Comparison of ENCODE assay signal across 8 mouse cellular contexts in genomic region chr16:91689791-91690190, GRCm38 (mm10). TPM values are rescaled to one million over a fixed set of nuclear protein-coding genes. Genes with fewer than 3 reads are reported as not detected.
DNase-seq lines count a peak whose midpoint lies in the region; ATAC-seq and TF ChIP-seq lines count a peak whose summit lies in the region.

No protein-coding gene starts in this region.

- intact Hi-C loops in gastrocnemius, postnatal 36 days (cut with DNase I): loop anchor here (5.0 kb wide), 2 partner anchors 42 to 228 kb away; partner anchors contain the start of genes Gart and Son

- peaks cover 21% of the 10 kb centered on the region for H3K4me1 ChIP-seq in kidney, embryonic 15.5 days
- peaks cover 6 to 12% of the 10 kb centered on the region in 2 experiments; a peak in 3 of 4 replicates for H3K4me1 ChIP-seq in MEL (ENCODE audit: control insufficient read depth in 1 of 2, insufficient read depth in 2 of 2, low read length in 2 of 2)
- peaks cover 56% of the 10 kb centered on the region for H3K4me1 ChIP-seq in erythroblast, embryonic 14.5 days (ENCODE audit: control insufficient read depth)
- peaks cover 3% of the 10 kb centered on the region; the same call in 1 of the 2 replicates for H3K4me1 ChIP-seq in midbrain, embryonic 11.5 days (ENCODE audit: control insufficient read depth, insufficient read depth, low read length)

- WGBS in kidney, embryonic 15.5 days: 51% methylated on average over 7 of the region's 7 CpGs
- 44% methylated on average over 7 of the region's 7 CpGs for WGBS in midbrain, embryonic 11.5 days

- H3K4me2 ChIP-seq in kidney, embryonic 15.5 days: peak overlapping the region; percentile 84; the same call in 1 of the 2 replicates
- H3K4me2 ChIP-seq in midbrain, embryonic 11.5 days: no peak overlapping the region; the same call in 1 of the 2 replicates

- H3K27me3 ChIP-seq in kidney, embryonic 15.5 days: no peaks in the 10 kb centered on the region
- no peaks in the 10 kb centered on the region for H3K27me3 ChIP-seq in MEL (ENCODE audit: control insufficient read depth in 1 of 2, insufficient read depth in 2 of 2, low read length in 2 of 2)
- H3K27me3 ChIP-seq in erythroblast, embryonic 14.5 days (ENCODE audit: control insufficient read depth): no peaks in the 10 kb centered on the region
- H3K27me3 ChIP-seq in midbrain, embryonic 11.5 days (ENCODE audit: control insufficient read depth, insufficient read depth, low read length): no peaks in the 10 kb centered on the region

- TF ChIP-seq CTCF in MEL (IDR thresholded peaks at IDR 0.05 in 2 of 3, conservative IDR thresholded peaks at IDR 0.05 in 1 of 3; ENCODE audit: control insufficient read depth in 1 of 3, insufficient read depth in 1 of 3, low read depth in 2 of 3, low read length in 3 of 3, poor library complexity in 1 of 3, severe bottlenecking in 1 of 3): no peak

- no peak for TF ChIP-seq RAD21 in MEL (IDR thresholded peaks at IDR 0.05; ENCODE audit: low read depth, low read length)

- TF ChIP-seq EP300 in MEL (IDR thresholded peaks at IDR 0.05; ENCODE audit: low read depth in 1 of 2, low read length in 2 of 2): peak in 1 of 2 experiments; percentile 49; a peak in 2 of 4 replicates

- peaks cover 20% of the 10 kb centered on the region for H3K36me3 ChIP-seq in kidney, embryonic 15.5 days
- peaks cover 8 to 21% of the 10 kb centered on the region in 2 experiments for H3K36me3 ChIP-seq in MEL (ENCODE audit: control insufficient read depth in 1 of 2, insufficient read depth in 2 of 2, low read length in 2 of 2)
- H3K36me3 ChIP-seq in erythroblast, embryonic 14.5 days (ENCODE audit: control insufficient read depth): peaks cover 63% of the 10 kb centered on the region
- H3K36me3 ChIP-seq in midbrain, embryonic 11.5 days (ENCODE audit: control insufficient read depth, insufficient read depth, low read length): no peaks in the 10 kb centered on the region; the same call in none of the 2 replicates

- no peak for TF ChIP-seq POLR2A in MEL (IDR thresholded peaks at IDR 0.05; ENCODE audit: control insufficient read depth in 1 of 2, insufficient read depth in 1 of 2, low read depth in 1 of 2, low read length in 2 of 2, poor library complexity in 1 of 2)

- no peak for ATAC-seq in kidney, embryonic 15.5 days (replicated peaks; ENCODE audit: low FRiP score)
- ATAC-seq in midbrain, embryonic 11.5 days (ENCODE audit: low FRiP score): no peak

- no peak overlapping the region for H3K9ac ChIP-seq in kidney, embryonic 15.5 days
- peak overlapping the region; percentile 99 for H3K9ac ChIP-seq in MEL (ENCODE audit: control insufficient read depth, low read depth, low read length, poor library complexity, severe bottlenecking)
- H3K9ac ChIP-seq in midbrain, embryonic 11.5 days (ENCODE audit: low read length): 0 out of 2 replicates have a peak overlapping the region, but pooled peaks have one; percentile 4

- no peaks in the 10 kb centered on the region for H3K9me3 ChIP-seq in kidney, embryonic 15.5 days (replicated peaks)
- no peaks in the 10 kb centered on the region for H3K9me3 ChIP-seq in MEL (replicated peaks; ENCODE audit: insufficient read depth, low read length)
- H3K9me3 ChIP-seq in erythroblast, embryonic 14.5 days (ENCODE audit: control insufficient read depth, low read length): no peaks in the 10 kb centered on the region
- no peaks in the 10 kb centered on the region for H3K9me3 ChIP-seq in midbrain, embryonic 11.5 days (ENCODE audit: control insufficient read depth, low read length)

- H3K4me3 ChIP-seq in kidney, embryonic 15.5 days (replicated peaks): no peak overlapping the region; the same call in 1 of the 2 replicates
- peak overlapping the region in 1 of 2 experiments; percentile 35; a peak in 3 of 4 replicates for H3K4me3 ChIP-seq in MEL (ENCODE audit: control insufficient read depth in 1 of 2, insufficient read depth in 1 of 2, low read depth in 2 of 2, low read length in 2 of 2)
- H3K4me3 ChIP-seq in erythroblast, embryonic 14.5 days (replicated peaks): peak overlapping the region; percentile 97
- H3K4me3 ChIP-seq in midbrain, embryonic 11.5 days (ENCODE audit: low read depth, low read length): no peak overlapping the region

- H3K79me2 ChIP-seq in MEL (ENCODE audit: control insufficient read depth, insufficient read depth, low read length, poor library complexity): peaks cover 20% of the 10 kb centered on the region

- H3K27ac ChIP-seq in kidney, embryonic 15.5 days: no peak overlapping the region
- H3K27ac ChIP-seq in MEL (ENCODE audit: control insufficient read depth, low read depth, low read length): peak overlapping the region; percentile 43
- no peak overlapping the region for H3K27ac ChIP-seq in midbrain, embryonic 11.5 days (ENCODE audit: low read depth, low read length)

- DNase-seq in kidney, postnatal 25 days: no peak
- DNase-seq in MEL (ENCODE audit: low read depth, low spot score): peak; percentile 67
- peak; percentile 80 for DNase-seq in midbrain, embryonic 11.5 days (ENCODE audit: low spot score, missing footprints)
- DNase-seq in adrenal gland, postnatal 10 days: no peak
- DNase-seq in gastrocnemius, adult 18-20 months (ENCODE audit: low spot score): no peak
- no peak for DNase-seq in gastrocnemius, postnatal 36 days

TF ChIP-seq in MEL, 35 proteins besides CTCF, POLR2A, EP300 and RAD21:
- TF ChIP-seq TAL1 (IDR thresholded peaks at IDR 0.05; ENCODE audit: low read length) (peak; percentile 80), TCF12 (IDR thresholded peaks at IDR 0.05; ENCODE audit: low read depth, low read length) (peak; percentile 41; the same call in 1 of the 2 replicates), ETS1 (IDR thresholded peaks at IDR 0.05; ENCODE audit: low read depth, low read length) (0 out of 2 replicates have a peak, but pooled peaks have one; percentile 21), NRF1 (IDR thresholded peaks at IDR 0.05; ENCODE audit: insufficient read depth, low read depth, low read length, poor library complexity, severe bottlenecking) (no peak), USF1 (IDR thresholded peaks at IDR 0.05; ENCODE audit: low read depth, low read length) (no peak), GATA1 (IDR thresholded peaks at IDR 0.05; ENCODE audit: low read depth, low read length) (peak; percentile 64), MAFK (IDR thresholded peaks at IDR 0.05; ENCODE audit: borderline replicate concordance, low read depth, low read length) (no peak)

RNA-seq across cellular contexts. Expression of gene Donson, which starts 1.2 kb away (rescaled TPM):
- polyA plus RNA-seq in kidney, embryonic 15.5 days (2015; fragmentation: Nextera tagmentation; extraction: Ambion mirVana): 21.0 and 21.8 TPM in 2 replicates
- total RNA-seq in MEL (2012; rRNA removed): 25.4 and 25.7 TPM in 2 replicates
- polyA plus RNA-seq in MEL (2012; ENCODE audit: insufficient read depth in 1 of 2, insufficient read length in 2 of 2, low read depth in 1 of 2, low replicate concordance in 2 of 2, missing spikeins in 1 of 2): 10 to 100 TPM in 1 of 2 experiments, not detected in 1; 33.9 TPM
- 6.7 and 6.9 TPM in 2 replicates for polyA plus RNA-seq in erythroblast, embryonic 14.5 days (2012)
- 38.0 and 39.2 TPM in 2 replicates for polyA plus RNA-seq in midbrain, embryonic 11.5 days (2014; fragmentation: Nextera tagmentation; extraction: Ambion mirVana)
- 10 to 100 TPM in 1 of 2 experiments, 1 to 10 TPM in 1; 8.4 to 11.6 TPM for total RNA-seq in adrenal gland, postnatal 10 days (2021)
- total RNA-seq in gastrocnemius, adult 18-20 months (2021): 1 to 10 TPM; 1.1 TPM
- 1 to 10 TPM; 1.2 to 1.5 TPM for total RNA-seq in gastrocnemius, postnatal 36 days (2021)

RNA-seq across cellular contexts. Expression of gene Cryzl1, which starts 39.0 kb away (rescaled TPM):
- polyA plus RNA-seq in kidney, embryonic 15.5 days (2015; fragmentation: Nextera tagmentation; extraction: Ambion mirVana): 68.8 and 87.6 TPM in 2 replicates
- 20.2 and 23.8 TPM in 2 replicates for total RNA-seq in MEL (2012; rRNA removed)
- polyA plus RNA-seq in MEL (2012; ENCODE audit: insufficient read depth in 1 of 2, insufficient read length in 2 of 2, low read depth in 1 of 2, low replicate concordance in 2 of 2, missing spikeins in 1 of 2): 10 to 100 TPM in 1 of 2 experiments, not detected in 1; 44.4 TPM
- 0.28 and 0.30 TPM in 2 replicates for polyA plus RNA-seq in erythroblast, embryonic 14.5 days (2012)
- 77.0 and 82.5 TPM in 2 replicates for polyA plus RNA-seq in midbrain, embryonic 11.5 days (2014; fragmentation: Nextera tagmentation; extraction: Ambion mirVana)
- total RNA-seq in adrenal gland, postnatal 10 days (2021): 10 to 100 TPM; 35.0 to 47.0 TPM
- total RNA-seq in gastrocnemius, adult 18-20 months (2021): 10 to 100 TPM; 11.4 to 15.6 TPM
- 10 to 100 TPM; 12.7 to 17.0 TPM for total RNA-seq in gastrocnemius, postnatal 36 days (2021)

RNA-seq across cellular contexts. Expression of gene Itsn1, which starts 39.3 kb away (rescaled TPM):
- 24.6 and 27.6 TPM in 2 replicates for polyA plus RNA-seq in kidney, embryonic 15.5 days (2015; fragmentation: Nextera tagmentation; extraction: Ambion mirVana)
- total RNA-seq in MEL (2012; rRNA removed): 11.6 and 14.7 TPM in 2 replicates
- 10 to 100 TPM in 1 of 2 experiments, not detected in 1; 36.5 TPM for polyA plus RNA-seq in MEL (2012; ENCODE audit: insufficient read depth in 1 of 2, insufficient read length in 2 of 2, low read depth in 1 of 2, low replicate concordance in 2 of 2, missing spikeins in 1 of 2)
- 31.5 and 32.6 TPM in 2 replicates for polyA plus RNA-seq in erythroblast, embryonic 14.5 days (2012)
- polyA plus RNA-seq in midbrain, embryonic 11.5 days (2014; fragmentation: Nextera tagmentation; extraction: Ambion mirVana): 54.8 and 57.6 TPM in 2 replicates
- 10 to 100 TPM; 31.7 to 52.0 TPM for total RNA-seq in adrenal gland, postnatal 10 days (2021)
- 10 to 100 TPM; 62.8 to 63.5 TPM for total RNA-seq in gastrocnemius, adult 18-20 months (2021)
- 10 to 100 TPM; 49.7 to 69.7 TPM for total RNA-seq in gastrocnemius, postnatal 36 days (2021)

RNA-seq across cellular contexts. Expression of gene Son, which starts 42.5 kb away (rescaled TPM):
- 117 and 118 TPM in 2 replicates for polyA plus RNA-seq in kidney, embryonic 15.5 days (2015; fragmentation: Nextera tagmentation; extraction: Ambion mirVana)
- total RNA-seq in MEL (2012; rRNA removed): 93.6 and 102 TPM in 2 replicates
- 100 to 1,000 TPM; 157 to 182 TPM for polyA plus RNA-seq in MEL (2012; ENCODE audit: insufficient read depth in 1 of 2, insufficient read length in 2 of 2, low read depth in 1 of 2, low replicate concordance in 2 of 2, missing spikeins in 1 of 2)
- 3.8 and 4.7 TPM in 2 replicates for polyA plus RNA-seq in erythroblast, embryonic 14.5 days (2012)
- polyA plus RNA-seq in midbrain, embryonic 11.5 days (2014; fragmentation: Nextera tagmentation; extraction: Ambion mirVana): 144 and 148 TPM in 2 replicates
- total RNA-seq in adrenal gland, postnatal 10 days (2021): 100 to 1,000 TPM; 169 to 238 TPM
- 10 to 100 TPM; 92.4 to 97.4 TPM for total RNA-seq in gastrocnemius, adult 18-20 months (2021)
- total RNA-seq in gastrocnemius, postnatal 36 days (2021): 100 to 1,000 TPM in 1 of 2 experiments, 10 to 100 TPM in 1; 87.4 to 101 TPM

RNA-seq across cellular contexts. Expression of gene Gart, which starts 43.0 kb away (rescaled TPM):
- 128 and 132 TPM in 2 replicates for polyA plus RNA-seq in kidney, embryonic 15.5 days (2015; fragmentation: Nextera tagmentation; extraction: Ambion mirVana)
- total RNA-seq in MEL (2012; rRNA removed): 400 and 417 TPM in 2 replicates
- polyA plus RNA-seq in MEL (2012; ENCODE audit: insufficient read depth in 1 of 2, insufficient read length in 2 of 2, low read depth in 1 of 2, low replicate concordance in 2 of 2, missing spikeins in 1 of 2): 100 to 1,000 TPM in 1 of 2 experiments, 10 to 100 TPM in 1; 94.0 to 509 TPM
- polyA plus RNA-seq in erythroblast, embryonic 14.5 days (2012): 25.0 and 27.4 TPM in 2 replicates
- polyA plus RNA-seq in midbrain, embryonic 11.5 days (2014; fragmentation: Nextera tagmentation; extraction: Ambion mirVana): 107 and 111 TPM in 2 replicates
- total RNA-seq in adrenal gland, postnatal 10 days (2021): 10 to 100 TPM; 93.3 to 94.2 TPM
- total RNA-seq in gastrocnemius, adult 18-20 months (2021): 10 to 100 TPM; 60.8 to 64.6 TPM
- total RNA-seq in gastrocnemius, postnatal 36 days (2021): 10 to 100 TPM; 48.3 to 57.9 TPM

Comparison
In these comparisons a context has a peak if more than half of its experiments do, and no peak if none do; other contexts are left out.
1. DNase-seq: peak in MEL (single experiment) and midbrain, embryonic 11.5 days (single experiment); none in kidney, postnatal 25 days (0 of 2), adrenal gland, postnatal 10 days (single experiment), gastrocnemius, adult 18-20 months (single experiment) and gastrocnemius, postnatal 36 days (0 of 2).